Mouse (Mus musculus) ES-Bruce4 (cell line): ENCODE measurements around the gene Myo1d.

Source experiments
- CTCF ChIP-seq: IDR thresholded peaks from one replicate; pipeline ENCODE4 v1.8.1; 2011; ENCODE audit warnings: low read depth, low read length
- EP300 ChIP-seq: IDR thresholded peaks from 2 replicates; pipeline ENCODE4 v1.6.1; 2011; ENCODE audit warnings: low read depth, low read length; ENCODE audit not compliant: insufficient read depth

- no peak for TF ChIP-seq EP300
- no peak for TF ChIP-seq CTCF
Measured at GRCm38 (mm10) chr11:80761285-80761974, 18.4 kb downstream of the Myo1d start.
